Mouse (Mus musculus): Measurements from ENCODE around the gene Thsd7b.

DNA sequence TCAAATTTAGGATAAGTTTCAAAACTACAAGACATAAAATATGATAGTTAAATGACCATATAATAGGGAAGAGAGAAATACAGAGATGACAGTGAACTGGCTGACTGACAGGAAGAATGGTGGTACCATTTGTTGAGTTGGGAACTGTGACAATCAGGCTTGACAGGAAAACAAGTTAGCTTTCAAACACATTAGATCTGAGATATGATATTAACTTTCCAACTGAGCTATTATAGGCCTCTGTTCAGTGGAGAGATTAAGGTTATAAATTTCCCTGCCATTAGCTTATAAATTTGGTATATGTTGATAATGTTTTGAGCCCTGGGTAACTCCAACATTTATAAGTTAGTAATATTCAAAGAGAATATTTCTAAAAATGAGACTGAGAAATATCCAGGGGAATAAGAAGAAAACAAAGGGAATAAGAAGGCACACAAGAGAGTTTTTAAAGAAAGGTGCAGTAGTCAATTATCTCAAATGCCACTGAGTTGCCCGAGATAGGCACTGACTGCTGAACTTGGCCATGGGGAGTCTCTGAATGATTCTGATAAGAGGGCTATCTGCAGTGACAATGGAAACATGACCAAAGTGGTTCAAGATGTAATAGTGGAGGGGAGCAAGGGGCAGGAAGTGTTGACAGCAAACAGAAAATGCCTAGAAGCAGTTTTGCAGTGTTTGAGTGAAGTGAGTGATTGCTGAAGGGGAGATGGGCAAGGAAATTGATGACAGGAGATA lies 839.6 kb downstream of the Thsd7b start:
- TF ChIP-seq POLR2A (IDR thresholded peaks at IDR 0.05; ENCODE audit: low read depth, low read length) (no peak), CTCF (conservative IDR thresholded peaks at IDR 0.05; ENCODE audit: insufficient read depth, insufficient read length, low read depth, low read length) (no peak)
